Mouse (Mus musculus): Measurements from ENCODE around the gene Arl13b. TPM values are rescaled to one million over a fixed set of nuclear protein-coding genes. Genes with fewer than 3 reads are reported as not detected.

The Arl13b gene
- total RNA-seq (2021) = 10 to 100 TPM in 1 of 2 experiments, 1 to 10 TPM in 1; 8.1 to 12.3 TPM
- long read RNA-seq, experiment 1, partial matches to known transcripts = 0 of 6 reads
- long read RNA-seq, experiment 1, other reads (novel, unspliced or antisense) = 3 of 6 reads
- long read RNA-seq, experiment 2, partial matches to known transcripts = 3 of 7 reads
- long read RNA-seq, experiment 2, other reads (novel, unspliced or antisense) = 3 of 7 reads

GRCm38 (mm10) chr16:62846498-62847312, at the start of gene Arl13b:
Gene Arl13b (minus strand): TSS chr16:62847040.
- peak; percentile 76 to 78 for DNase-seq (ENCODE audit: low spot score in 2 of 2)

- DNase-seq (ENCODE audit: low spot score in 2 of 2) = no peak
These were observed 49.0 kb upstream of the Arl13b start for GRCm38 (mm10) chr16:62895824-62896223.

DNA sequence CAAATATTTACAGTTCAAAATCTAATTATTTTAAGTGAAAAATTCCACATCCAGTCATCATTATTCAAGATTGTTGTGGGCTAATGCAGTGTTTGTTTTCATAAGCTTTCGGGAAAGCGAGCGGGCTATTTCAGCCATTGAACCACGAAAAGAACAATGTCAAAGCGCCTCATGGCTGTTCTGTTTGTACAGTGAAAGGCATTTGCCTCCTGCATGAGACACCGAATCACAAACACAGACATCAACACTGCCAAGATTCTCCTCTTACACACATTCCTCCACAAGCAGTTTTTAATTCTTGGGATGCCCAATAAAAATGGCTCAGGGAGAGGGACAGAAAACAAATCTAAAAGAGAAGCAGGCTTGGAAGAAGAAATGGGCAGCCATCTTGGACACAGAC, 27.2 kb upstream of the Arl13b start:
- no peak for DNase-seq (ENCODE audit: low spot score in 2 of 2)

- DNase-seq (ENCODE audit: low spot score in 2 of 2) = no peak
These were observed 26.3 kb upstream of the Arl13b start for GRCm38 (mm10) chr16:62873180-62873579.

DNA sequence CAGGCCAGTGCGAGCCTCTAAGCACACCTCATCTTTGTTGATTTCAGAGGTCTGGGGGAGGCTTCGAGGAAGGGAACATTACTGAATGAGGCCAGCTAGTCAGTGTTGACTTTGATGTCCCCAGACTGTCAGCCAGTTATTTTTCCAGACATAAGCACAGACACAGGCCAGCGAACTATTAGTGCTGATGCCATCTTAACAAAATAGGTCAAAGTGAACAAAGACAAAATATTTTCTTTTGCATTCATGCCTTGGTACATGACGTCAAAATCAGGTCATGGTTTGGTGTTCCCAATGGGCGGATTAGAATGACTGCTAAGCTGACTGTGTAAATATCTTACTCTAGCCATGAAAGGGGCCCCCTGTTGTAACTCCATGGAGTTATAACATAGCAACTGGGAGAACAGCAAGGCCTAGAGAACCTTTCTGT, 25.9 kb upstream of the Arl13b start:
- DNase-seq (ENCODE audit: low spot score in 2 of 2) = no peak

DNA sequence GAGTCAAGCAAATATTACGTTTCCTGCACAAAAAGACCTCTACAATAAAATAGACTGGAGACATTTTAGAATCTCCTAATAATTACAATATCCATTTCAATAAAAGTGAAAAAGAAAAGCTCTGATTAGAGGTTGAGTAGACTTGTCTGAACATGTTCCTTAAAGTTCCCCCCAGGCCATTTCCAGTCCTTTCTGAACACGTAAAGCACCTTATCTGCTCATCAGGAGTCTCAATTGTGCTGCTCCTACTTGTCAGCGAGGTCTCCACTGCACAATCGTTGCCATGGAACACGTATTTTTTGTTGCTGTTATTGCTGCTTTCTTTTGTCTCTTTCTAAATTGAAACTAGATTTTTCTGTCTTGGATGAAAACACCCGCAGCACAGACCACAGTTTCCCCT, 14.6 kb upstream of the Arl13b start:
- DNase-seq (ENCODE audit: low spot score in 2 of 2) = no peak

DNA sequence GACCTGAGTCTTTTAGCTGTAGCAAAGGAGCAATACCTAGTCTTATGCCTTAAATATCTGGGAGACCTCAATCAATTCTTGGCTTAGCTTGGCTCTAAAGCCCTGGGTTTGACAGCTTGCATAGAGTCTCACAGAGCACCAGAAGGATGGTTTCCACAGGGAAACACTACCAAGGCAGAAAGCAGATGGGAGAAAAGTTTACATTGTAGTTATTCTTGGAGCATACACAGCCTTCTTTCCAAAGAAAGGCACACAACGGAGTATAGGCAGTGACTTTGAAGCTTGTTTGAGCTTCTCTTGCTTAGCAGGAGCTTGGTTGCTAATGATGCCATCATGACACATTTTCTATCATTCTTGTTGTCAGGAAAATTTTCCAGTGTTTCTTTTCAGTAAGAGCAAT, 13.3 kb upstream of the Arl13b start:
- DNase-seq (ENCODE audit: low spot score in 2 of 2) = no peak

DNA sequence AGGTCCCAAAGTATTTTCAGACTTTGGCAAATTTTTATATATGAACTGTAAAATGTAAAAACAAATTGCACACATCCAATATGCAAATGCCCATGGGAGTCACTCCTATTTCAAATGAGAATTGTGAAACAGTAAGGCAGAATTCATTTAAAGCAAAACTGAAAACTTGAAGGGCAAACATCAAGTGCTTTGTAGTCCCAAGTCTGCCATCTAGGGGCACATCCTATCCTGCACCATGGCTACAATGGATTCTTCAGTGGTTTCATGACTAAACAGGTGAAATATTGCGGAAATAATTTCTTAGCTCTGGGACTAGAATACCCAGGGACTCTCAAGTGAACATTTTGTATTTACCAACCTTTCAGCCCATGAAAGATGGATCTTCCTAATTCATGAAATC, 11.2 kb upstream of the Arl13b start:
- DNase-seq (ENCODE audit: low spot score in 2 of 2) = no peak

- DNase-seq (ENCODE audit: low spot score in 2 of 2) = no peak
These were observed 10.7 kb upstream of the Arl13b start for GRCm38 (mm10) chr16:62857498-62857897.

DNA sequence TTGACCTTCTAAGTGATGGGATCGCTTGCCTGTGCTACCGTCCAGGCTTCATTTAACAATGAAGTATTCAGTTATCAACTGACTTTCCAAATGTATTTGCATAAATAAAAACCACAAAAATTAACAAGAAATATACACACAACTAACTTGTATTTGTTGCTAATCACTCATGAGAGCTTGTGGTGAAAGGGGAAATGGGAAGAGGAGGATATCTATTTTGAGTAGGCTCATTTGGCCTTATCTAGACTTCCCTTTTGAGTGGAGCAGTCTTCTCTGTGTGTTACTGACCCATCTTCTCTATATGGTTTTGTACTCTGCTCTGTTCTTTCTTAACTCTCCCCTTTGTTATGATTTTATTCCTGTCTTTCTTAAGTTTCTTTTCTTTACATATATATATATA, 9.4 kb upstream of the Arl13b start:
- DNase-seq (ENCODE audit: low spot score in 2 of 2) = no peak

- no peak for DNase-seq (ENCODE audit: low spot score in 2 of 2)
These were observed 8.5 kb upstream of the Arl13b start for GRCm38 (mm10) chr16:62855385-62855784.

DNA sequence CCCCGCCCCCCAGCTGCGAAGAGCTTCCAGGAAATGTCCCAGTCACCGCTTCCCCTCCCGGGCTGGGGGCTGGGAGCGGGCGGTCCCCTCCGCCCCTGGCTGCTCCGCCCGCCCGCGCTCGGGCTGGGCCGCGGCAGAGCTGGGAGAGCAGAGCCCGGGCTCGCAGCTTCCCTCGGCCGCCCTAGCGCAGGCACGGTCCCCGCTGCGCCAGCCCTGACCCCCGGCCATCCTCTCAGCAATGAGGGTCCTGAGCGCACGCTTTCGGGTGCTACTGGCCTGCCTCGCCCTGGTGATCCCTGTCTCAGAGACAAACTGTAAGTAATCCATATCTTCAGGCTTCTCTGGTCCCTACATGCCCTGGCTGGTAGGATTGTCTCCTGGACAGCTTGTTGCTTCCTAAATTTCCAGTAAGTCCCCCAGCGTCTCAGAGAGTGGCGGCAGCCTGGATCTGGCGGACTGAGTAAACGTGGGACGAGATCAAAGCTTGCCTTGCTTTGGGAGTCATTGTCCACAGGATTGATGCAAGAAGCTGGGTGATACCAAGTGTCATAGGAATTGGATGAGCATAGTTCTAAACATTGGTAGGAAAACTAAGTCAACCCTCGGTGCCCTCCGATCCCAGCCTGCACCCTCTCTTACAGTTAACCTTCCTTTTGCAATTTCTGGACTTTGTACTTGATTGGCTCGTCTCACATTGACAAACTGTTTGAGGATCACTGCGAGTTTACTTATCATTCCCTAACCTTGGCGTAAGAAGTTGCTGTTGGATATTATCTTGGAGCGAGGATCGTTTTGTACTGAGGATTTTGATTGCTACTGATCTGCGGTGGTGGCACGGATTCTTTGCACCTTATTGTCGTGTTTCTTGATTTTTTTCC, 7.6 kb upstream of the Arl13b start, which contains the start of gene Pros1:
Pros1 (plus strand) TSS at position 117 of the 878 bp plus-strand sequence.
- DNase-seq (ENCODE audit: low spot score in 2 of 2) = peak; percentile 68 to 71

DNA sequence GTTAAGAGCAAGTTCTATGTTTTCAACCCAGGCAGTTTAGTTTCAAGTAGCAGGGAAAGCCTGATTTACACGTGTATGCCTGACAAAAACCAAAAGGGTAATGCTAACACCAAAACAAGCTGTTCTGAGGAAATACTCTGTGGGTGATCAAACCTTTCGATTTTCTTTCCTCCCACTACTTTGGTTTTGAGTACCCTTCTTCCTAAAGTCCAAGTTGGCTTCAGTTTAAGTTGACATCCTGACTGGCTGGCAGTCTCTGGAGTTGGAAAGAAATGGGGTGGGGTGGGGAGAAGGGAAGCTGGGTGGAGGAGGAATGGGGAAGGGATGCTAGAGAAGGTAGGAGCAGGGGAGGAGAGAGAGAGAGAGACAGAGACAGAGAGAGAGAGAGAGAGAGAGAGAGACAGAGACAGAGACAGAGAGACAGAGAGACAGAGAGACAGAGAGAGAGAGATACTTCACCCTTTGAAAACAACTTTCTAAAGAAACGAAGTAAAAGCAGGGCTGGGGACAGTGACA, 6.8 kb upstream of the Arl13b start:
- DNase-seq (ENCODE audit: low spot score in 2 of 2) = no peak

DNA sequence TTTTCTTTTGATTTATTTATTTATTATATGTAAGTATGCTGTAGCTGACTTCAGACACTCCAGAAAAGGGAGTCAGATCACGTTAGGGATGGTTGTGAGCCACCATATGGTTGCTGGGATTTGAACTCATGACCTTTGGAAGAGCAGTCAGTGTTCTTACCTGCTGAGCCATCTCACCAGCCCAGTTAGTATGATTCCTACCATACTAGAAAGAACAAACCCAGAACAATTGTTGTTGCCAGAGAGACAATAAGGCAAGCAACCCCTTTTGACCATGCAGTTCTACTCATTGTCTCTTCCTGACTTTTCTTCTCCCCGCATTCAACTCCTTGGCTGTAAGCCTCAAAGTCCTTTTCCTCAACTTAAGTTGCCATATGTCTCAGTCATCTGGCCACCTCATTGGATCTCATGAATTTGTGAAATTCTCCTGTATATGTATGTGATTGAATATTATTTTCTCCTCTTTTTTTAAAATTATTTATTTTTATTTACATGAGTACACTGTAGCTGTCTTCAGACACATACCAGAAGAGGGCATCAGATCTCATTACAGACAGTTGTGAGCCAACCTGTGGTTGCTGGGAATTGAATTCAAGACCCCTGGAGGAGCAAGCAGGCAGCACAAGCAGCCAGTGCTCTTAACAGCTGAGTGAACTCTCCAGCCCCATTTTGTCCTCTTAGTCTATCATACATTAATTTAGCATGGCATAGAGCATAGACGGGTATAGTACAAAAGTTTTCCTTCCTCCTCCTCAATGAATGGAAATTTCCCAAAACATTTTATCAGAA, 5.8 kb upstream of the Arl13b start:
- DNase-seq (ENCODE audit: low spot score in 2 of 2) = no peak

DNA sequence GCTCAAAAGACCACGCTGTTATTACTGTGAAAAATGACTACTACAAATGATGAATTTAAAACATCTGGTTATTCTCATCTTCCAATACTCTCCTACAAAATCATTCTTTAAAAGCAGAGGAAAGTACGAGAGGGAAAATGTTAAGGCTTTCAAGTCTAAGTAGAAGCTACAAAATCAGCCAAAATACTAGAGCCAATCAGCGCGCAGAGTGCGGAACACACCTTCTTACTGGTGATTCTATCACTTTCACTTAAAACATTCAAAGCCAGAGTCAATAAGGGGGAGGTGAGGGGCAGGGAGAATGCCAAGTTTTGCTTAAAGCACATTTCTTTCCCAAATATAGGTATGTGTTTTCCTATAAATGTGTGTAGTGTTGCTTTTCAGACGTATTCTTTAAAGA, 1.5 kb downstream of the Arl13b start:
- DNase-seq (ENCODE audit: low spot score in 2 of 2) = no peak

DNA sequence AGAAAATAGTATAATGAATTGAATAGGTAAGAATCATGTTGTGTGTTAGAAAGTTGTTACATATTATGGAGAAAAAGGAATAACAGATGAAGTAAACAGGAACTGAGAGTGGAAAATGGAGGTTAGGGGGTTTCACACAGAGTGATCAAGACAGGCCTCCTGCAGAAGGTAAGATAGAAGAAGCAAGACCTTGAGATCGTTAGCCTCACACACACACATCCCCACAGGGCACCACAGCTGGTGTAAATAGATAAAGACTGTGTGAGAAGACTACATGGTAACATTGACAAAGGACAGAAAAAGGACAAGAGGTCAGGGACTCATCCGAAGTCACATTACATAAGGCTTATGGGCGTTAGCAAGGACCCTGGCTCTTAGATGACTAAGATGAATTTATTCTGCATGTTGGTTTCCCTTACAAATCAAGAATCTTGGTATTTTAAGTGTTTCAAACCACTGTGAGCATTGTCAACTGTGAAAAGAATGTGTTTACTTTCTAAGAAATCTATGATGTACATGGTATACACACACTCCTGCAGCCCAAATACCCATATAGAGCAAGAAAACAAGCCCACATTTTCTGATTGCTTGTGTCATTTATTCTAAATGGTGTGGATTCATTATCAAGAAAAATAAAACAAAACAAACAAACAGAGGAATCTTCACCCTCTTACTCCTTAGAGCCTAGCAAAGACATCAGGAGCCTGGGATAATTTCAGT, 12.7 kb downstream of the Arl13b start:
- no peak for DNase-seq (ENCODE audit: low spot score in 2 of 2)

DNA sequence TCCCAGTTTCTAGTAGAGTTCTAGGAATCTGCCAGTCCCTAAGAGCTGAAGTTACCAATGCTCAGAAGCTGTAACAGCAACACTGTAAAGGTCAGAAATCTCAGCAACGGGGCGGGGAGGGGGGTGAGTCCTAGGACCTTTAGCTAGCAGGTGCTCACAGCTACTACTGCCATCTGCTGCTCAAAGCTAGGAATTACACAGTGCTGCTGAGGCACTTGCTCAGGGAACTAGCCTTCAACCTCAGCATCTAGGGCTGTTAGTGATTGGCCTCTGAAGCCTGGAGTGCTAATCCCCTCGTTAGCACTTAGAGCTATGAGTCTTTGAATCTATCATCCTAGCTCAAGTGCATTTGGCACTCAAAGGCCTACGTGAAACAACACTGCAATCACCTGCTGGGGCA, 14.4 kb downstream of the Arl13b start:
- DNase-seq (ENCODE audit: low spot score in 2 of 2) = peak; percentile 20 to 29

- DNase-seq (ENCODE audit: low spot score in 2 of 2) = no peak
These were observed 14.8 kb downstream of the Arl13b start for GRCm38 (mm10) chr16:62832027-62832426.

- no peak for DNase-seq (ENCODE audit: low spot score in 2 of 2)
These were observed 20.5 kb downstream of the Arl13b start for GRCm38 (mm10) chr16:62826156-62827001.
